Mouse (Mus musculus) cortical plate, adult 2 months (tissue): ENCODE results near the gene Nedd8.

Experiments used
- CTCF ChIP-seq: fragments of 200-500 bp; IDR thresholded peaks from 2 replicates; pipeline ENCODE4 v1.5.1; 2011; ENCODE audit warnings: mild to moderate bottlenecking, control low read depth, low read length; ENCODE audit not compliant: insufficient read depth; ENCODE audit errors: extremely low read depth
- POLR2A ChIP-seq: fragments of 200-500 bp; IDR thresholded peaks from 2 replicates; pipeline ENCODE4 v1.6.1; 2011; ENCODE audit warnings: mild to moderate bottlenecking, low read length, control low read depth; ENCODE audit not compliant: insufficient read depth; ENCODE audit errors: extremely low read depth

DNA sequence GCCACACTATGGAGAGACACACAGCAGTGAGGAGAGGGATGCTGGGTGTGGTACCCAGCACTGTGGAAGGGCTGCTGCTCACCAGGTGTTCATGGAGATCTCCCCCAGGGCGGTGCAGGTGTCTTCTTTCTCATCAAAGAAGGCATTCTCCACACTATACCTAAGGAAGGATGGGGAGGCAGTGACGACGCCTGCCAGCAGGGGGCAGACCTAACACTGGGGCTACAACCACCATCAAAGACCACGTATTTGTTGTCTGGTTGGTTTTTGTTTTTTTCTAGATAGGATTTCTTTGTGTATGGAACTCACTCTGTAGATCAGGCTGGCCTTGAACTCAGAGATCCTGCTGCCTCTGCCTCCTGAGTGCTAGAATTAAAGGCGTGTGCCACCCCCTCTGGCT is 42.6 kb downstream of the Nedd8 start:
- TF ChIP-seq CTCF = peak; percentile 68
- no peak for TF ChIP-seq POLR2A
